Mouse (Mus musculus) embryonic facial prominence, embryonic 10.5 days (tissue): Measurements from ENCODE around the gene Scn1b. TPM values are rescaled to one million over a fixed set of nuclear protein-coding genes. Genes with fewer than 3 reads are reported as not detected.

Experiments used
- DNase-seq: peaks from one replicate; pipeline ENCODE4 v3.0.0-alpha.2; 2017; ENCODE audit warnings: low spot score
- H3K27ac ChIP-seq: fragments of 300-500 bp; sonication (generic); replicated peaks from 2 replicates; pipeline ENCODE4 v1.5.1; 2016; ENCODE audit warnings: mild to moderate bottlenecking
- H3K27me3 ChIP-seq: fragments of 300-500 bp; sonication (generic); replicated peaks from 2 replicates; pipeline ENCODE4 v1.6.1; 2016; ENCODE audit warnings: low read depth, mild to moderate bottlenecking; ENCODE audit not compliant: poor library complexity, severe bottlenecking
- H3K36me3 ChIP-seq: fragments of 300-500 bp; sonication (generic); replicated peaks from 2 replicates; pipeline ENCODE4 v1.6.1; 2016; ENCODE audit warnings: mild to moderate bottlenecking, moderate library complexity
- H3K4me1 ChIP-seq: fragments of 300-500 bp; sonication (generic); 2 replicates; pipeline ENCODE4 v1.6.1; 2016
- H3K4me3 ChIP-seq: fragments of 300-500 bp; sonication (generic); 2 replicates; pipeline ENCODE4 v1.5.1; 2016; ENCODE audit warnings: mild to moderate bottlenecking, moderate library complexity
- H3K9me3 ChIP-seq: fragments of 300-500 bp; sonication (generic); 2 replicates; pipeline ENCODE4 v1.6.1; 2016; ENCODE audit warnings: mild to moderate bottlenecking
- WGBS: fragments of 180-500 bp; shearing (Covaris S2); methylation state at CpG from one replicate; pipeline ENCODE4 v1.1.7; 2016; 5-methylcytosine and 5-hydroxymethylcytosine counted together
- polyA plus RNA-seq: library from polyadenylated mRNA; unstranded; fragments of >200 nt; fragmentation: Nextera tagmentation; extraction: Ambion mirVana; gene quantifications from 2 replicates; pipeline ENCODE4 v1.2.1, GENCODE M21; 2016

Scn1b gene
- polyA plus RNA-seq, 1 experiment from 2014 or later: 1.3 TPM

DNA sequence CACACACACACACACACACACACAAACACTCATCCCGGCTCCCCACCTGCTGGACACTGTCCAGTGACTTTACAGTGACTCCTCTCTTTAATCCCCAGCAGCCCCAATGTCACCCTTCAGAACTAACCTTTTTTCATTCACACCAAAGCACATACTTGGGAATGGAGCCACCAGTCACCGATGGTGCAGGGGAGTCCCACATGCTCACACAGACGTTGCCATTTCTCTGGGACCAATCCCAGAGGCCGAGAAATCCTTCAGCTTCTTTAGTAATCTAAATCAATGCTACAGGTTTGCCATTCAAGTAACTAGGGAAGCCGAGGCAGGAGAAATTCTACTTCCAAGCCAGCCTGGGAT, 52.1 kb downstream of the Scn1b start:
- H3K36me3 ChIP-seq: no peaks in the 10 kb centered on the region
- H3K27me3 ChIP-seq: no peaks in the 10 kb centered on the region
- no peak overlapping the region for H3K4me3 ChIP-seq
- peaks cover 27% of the 10 kb centered on the region for H3K4me1 ChIP-seq
- no peaks in the 10 kb centered on the region for H3K9me3 ChIP-seq
- H3K27ac ChIP-seq: 0 out of 2 replicates have a peak overlapping the region, but pooled peaks have one; percentile 10
- DNase-seq: no peak
- 79% methylated on average over 5 of the region's 5 CpGs for WGBS

DNA sequence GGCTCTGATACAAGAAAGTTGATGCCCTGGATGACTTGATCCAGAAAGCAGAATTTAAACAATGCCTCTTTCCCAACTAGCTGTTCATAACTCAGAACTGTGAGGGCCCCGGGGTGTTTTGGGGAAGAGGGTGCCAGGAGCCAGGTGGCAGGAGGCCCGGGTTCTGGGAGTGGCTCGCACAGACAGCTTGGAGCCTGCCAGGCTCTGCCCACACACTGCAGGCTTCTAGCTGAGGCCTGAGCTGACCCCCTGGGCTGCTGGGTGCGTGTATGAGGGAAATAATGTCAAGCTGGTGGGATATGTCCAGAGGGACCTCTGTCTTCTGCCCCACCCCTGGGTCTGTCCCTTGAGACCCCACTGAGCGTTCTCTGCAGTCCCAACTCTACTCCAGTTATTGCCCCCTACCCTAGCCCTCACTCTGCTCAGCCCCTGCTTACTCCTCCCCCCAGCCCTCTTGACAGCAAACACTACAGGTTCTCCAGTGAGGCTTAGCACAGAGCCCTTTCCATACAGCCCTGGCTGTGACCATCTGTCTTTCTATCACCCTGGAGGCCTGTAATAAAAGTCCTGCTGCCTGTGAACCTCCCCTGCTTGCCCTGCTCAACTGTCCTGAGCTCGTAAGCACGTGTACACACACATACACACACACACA, 52.6 kb downstream of the Scn1b start:
- 68% methylated on average over 7 of the region's 7 CpGs for WGBS
- Histone ChIP-seq H3K4me3 (no peak overlapping the region), H3K4me1 (peaks cover 27% of the 10 kb centered on the region), H3K36me3 (no peaks in the 10 kb centered on the region), H3K9me3 (no peaks in the 10 kb centered on the region), H3K27me3 (no peaks in the 10 kb centered on the region), H3K27ac (0 out of 2 replicates have a peak overlapping the region, but pooled peaks have one; percentile 10)
- no peak for DNase-seq

DNA sequence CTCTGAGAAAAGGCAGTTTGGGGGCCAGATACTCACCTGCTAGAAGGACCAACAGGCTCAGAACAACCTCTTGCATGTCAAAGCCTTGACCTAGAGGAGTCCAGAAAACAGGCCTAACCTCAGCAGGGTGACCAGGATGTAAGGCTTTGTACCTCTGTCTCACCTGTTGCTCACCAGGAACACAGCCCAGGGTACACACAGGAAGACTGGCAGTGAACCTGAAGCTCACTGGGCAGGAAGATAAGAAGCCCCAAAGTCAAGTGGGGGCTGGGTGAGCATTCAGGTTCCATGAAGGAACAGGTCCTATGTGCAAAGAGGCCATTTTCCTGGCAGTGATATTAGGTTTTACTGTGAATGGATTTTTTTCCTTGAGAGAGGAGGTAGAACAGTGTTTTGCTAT, 53.3 kb downstream of the Scn1b start:
- no peak overlapping the region for H3K4me3 ChIP-seq
- H3K36me3 ChIP-seq: no peaks in the 10 kb centered on the region
- H3K9me3 ChIP-seq: no peaks in the 10 kb centered on the region
- H3K27me3 ChIP-seq: no peaks in the 10 kb centered on the region
- peaks cover 27% of the 10 kb centered on the region for H3K4me1 ChIP-seq
- no peak for DNase-seq
- no peak overlapping the region for H3K27ac ChIP-seq

DNA sequence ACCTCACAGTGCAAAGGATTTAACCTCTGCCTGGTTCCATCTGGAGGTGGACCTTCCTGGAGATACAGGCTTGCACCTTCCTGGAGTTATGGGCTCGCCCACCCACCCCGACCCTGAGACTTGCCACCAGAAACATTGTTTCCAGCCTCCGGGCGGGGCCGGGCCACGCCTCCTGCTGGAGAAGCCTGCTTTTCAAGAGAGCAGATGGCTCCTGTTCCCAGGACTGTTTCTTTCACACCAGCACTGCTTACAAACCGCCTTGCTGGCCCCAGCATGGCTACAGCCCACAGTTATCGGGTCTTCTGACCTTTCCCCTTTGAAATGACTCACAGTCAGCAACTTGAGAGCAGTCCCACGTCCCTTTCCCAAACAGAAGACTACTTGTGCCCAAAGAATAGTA, 54.5 kb downstream of the Scn1b start:
- Histone ChIP-seq H3K27ac (peak overlapping the region; percentile 30; the same call in 1 of the 2 replicates), H3K36me3 (no peaks in the 10 kb centered on the region), H3K4me3 (no peak overlapping the region), H3K27me3 (no peaks in the 10 kb centered on the region), H3K4me1 (peaks cover 18% of the 10 kb centered on the region), H3K9me3 (no peaks in the 10 kb centered on the region)
- 54% methylated on average over 9 of the region's 9 CpGs for WGBS
- DNase-seq: no peak

DNA sequence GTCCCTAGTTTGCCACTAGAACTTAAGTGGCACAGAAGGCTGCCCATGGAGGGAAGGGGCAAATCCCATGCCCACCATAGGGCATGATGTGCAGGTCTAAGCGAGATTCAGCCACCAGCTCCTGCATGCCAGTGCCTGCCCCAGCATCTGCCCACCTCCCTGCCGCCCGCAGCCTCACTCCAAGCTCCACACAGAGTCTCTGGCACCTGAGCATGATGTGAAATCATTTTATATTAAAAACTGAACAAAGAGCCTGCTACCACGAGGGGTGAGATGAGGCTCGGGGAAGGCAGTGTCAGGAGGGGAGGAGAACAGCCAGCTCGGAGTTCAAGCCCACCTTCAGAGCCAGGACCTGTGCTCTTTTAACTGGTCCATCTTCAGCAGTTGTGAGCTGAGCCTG, 56.5 kb downstream of the Scn1b start:
- H3K4me1 ChIP-seq: peaks cover 11% of the 10 kb centered on the region
- WGBS: 88% methylated on average over 6 of the region's 6 CpGs
- no peaks in the 10 kb centered on the region for H3K27me3 ChIP-seq
- H3K9me3 ChIP-seq: no peaks in the 10 kb centered on the region
- H3K27ac ChIP-seq: no peak overlapping the region
- H3K36me3 ChIP-seq: no peaks in the 10 kb centered on the region
- DNase-seq: no peak
- no peak overlapping the region for H3K4me3 ChIP-seq

DNA sequence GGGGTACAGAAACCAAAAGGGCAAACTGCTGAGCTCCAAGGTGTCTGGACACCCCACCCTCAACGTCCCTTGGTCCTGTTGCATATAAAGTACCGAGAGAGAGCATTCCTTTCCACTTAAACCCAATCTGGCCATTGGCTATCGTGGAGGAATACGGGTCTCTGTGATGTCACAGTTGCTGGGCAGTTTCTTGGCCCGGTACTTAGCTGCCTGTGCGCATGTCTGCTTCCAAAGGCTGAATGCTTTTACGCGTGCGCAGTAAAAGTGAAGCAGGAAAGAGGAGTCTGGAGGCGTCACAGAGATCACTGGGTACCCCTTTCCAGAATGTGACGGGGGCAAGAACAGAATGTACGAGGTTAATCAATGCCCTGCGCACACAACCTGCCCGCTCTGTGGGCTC, 57.3 kb downstream of the Scn1b start:
- Histone ChIP-seq H3K27me3 (no peaks in the 10 kb centered on the region), H3K9me3 (no peaks in the 10 kb centered on the region), H3K27ac (no peak overlapping the region), H3K4me1 (peaks cover 11% of the 10 kb centered on the region), H3K4me3 (no peak overlapping the region), H3K36me3 (no peaks in the 10 kb centered on the region)
- WGBS: 88% methylated on average over 14 of the region's 14 CpGs
- no peak for DNase-seq

DNA sequence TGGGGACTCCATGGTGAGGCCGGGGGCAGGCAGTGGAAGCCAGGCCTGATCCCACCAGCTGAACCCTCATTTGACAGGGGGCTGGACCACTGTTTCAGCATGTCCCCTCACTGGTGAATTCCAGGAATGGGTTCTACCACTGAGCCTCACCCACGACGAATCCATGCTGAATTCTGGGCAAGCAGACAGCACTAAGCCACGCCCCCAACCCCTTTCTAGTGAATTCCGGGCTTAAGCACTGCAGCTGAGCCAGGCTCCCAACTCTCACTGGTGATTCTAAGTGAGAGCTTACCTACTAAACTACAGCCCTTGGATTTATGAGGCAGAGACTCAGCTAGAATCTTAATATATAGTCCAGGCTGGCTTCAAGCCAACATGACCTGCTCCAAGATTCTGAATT, 59.0 kb downstream of the Scn1b start:
- Histone ChIP-seq H3K9me3 (no peaks in the 10 kb centered on the region), H3K36me3 (no peaks in the 10 kb centered on the region), H3K27me3 (no peaks in the 10 kb centered on the region), H3K4me3 (no peak overlapping the region), H3K4me1 (peaks cover 11% of the 10 kb centered on the region), H3K27ac (no peak overlapping the region)
- 49% methylated on average over 5 of the region's 5 CpGs for WGBS
- DNase-seq: no peak

Other genes with a start within 250 kb of the Scn1b start
- gene Cd22, start 246.7 kb downstream of the Scn1b start, polyA plus RNA-seq: 0.08 and 0.27 TPM in 2 replicates
- gene Mag, start 212.1 kb downstream of the Scn1b start, polyA plus RNA-seq: 0.32 and 0.39 TPM in 2 replicates
- gene Hamp2, start 202.3 kb downstream of the Scn1b start, polyA plus RNA-seq: not detected in 2 replicates
- gene Hamp, start 183.0 kb downstream of the Scn1b start, polyA plus RNA-seq: not detected in 2 replicates
- gene Usf2, start 170.2 kb downstream of the Scn1b start, polyA plus RNA-seq: 25.1 and 29.6 TPM in 2 replicates
- 33.1 and 33.4 TPM in 2 replicates for gene Lsr, start 153.5 kb downstream of the Scn1b start, polyA plus RNA-seq
- 2.9 and 3.3 TPM in 2 replicates for gene Fam187b, start 153.2 kb downstream of the Scn1b start, polyA plus RNA-seq
- gene Fxyd5, start 84.5 kb downstream of the Scn1b start, polyA plus RNA-seq: 9.1 and 9.5 TPM in 2 replicates
- 0.55 and 3.1 TPM in 2 replicates for gene Fxyd7, start 75.5 kb downstream of the Scn1b start, polyA plus RNA-seq
- gene Fxyd1, start 69.8 kb downstream of the Scn1b start, polyA plus RNA-seq: 9.8 and 12.2 TPM in 2 replicates
- gene Lgi4, start 67.7 kb downstream of the Scn1b start, polyA plus RNA-seq: 2.5 and 2.8 TPM in 2 replicates
- 7.5 and 8.8 TPM in 2 replicates for gene Fxyd3, start 50.3 kb downstream of the Scn1b start, polyA plus RNA-seq
- gene Hpn, start 11.7 kb downstream of the Scn1b start, polyA plus RNA-seq: 4.0 and 4.3 TPM in 2 replicates
- gene Gramd1a, start 28.9 kb upstream of the Scn1b start, polyA plus RNA-seq: 96.1 and 102 TPM in 2 replicates
- gene Scgb2b2, start 163.5 kb upstream of the Scn1b start, polyA plus RNA-seq: not detected in 2 replicates
- gene Scgb1b2, start 164.8 kb upstream of the Scn1b start, polyA plus RNA-seq: not detected in 2 replicates
- gene Scgb2b3, start 235.1 kb upstream of the Scn1b start, polyA plus RNA-seq: not detected in 2 replicates
- gene Scgb1b3, start 248.6 kb upstream of the Scn1b start, polyA plus RNA-seq: not detected in 2 replicates